Mouse (Mus musculus) bone marrow macrophage, adult 2 months (primary cell): Measurements from ENCODE around the gene Fbxo42.

Source experiments
- CTCF ChIP-seq: IDR thresholded peaks from 2 replicates; pipeline ENCODE4 v1.5.1; 2012; ENCODE audit warnings: low read depth, mild to moderate bottlenecking, low read length, moderate library complexity
- POLR2A ChIP-seq: IDR thresholded peaks from 2 replicates; pipeline ENCODE4 v1.6.1; 2012; ENCODE audit warnings: mild to moderate bottlenecking, low read depth, low read length, borderline replicate concordance

GRCm38 (mm10) chr4:141149116-141149515 is 1.4 kb downstream of the Fbxo42 start:
- TF ChIP-seq POLR2A (no peak), CTCF (no peak)
